Mouse (Mus musculus) B cell, adult 2 months (primary cell): ENCODE measurements around the gene Tefm.
A peak's percentile ranks its signal among the peaks of the same experiment; 100 is the strongest.
"Not testable (repeated sequence)": the region's sequence is repeated elsewhere in the genome, so short reads cannot be mapped to it uniquely, and the experiment has no call there.

Experiments used
- DNase-seq, 2 experiments: peaks; one replicate each; pipeline ENCODE4 v3.0.0; 2022

Gene Tefm

GRCm38 (mm10) chr11:80155961-80156360 is 14.0 kb upstream of the Tefm start:
- no peak for DNase-seq

- DNase-seq, result no peak
These were observed 13.6 kb upstream of the Tefm start for GRCm38 (mm10) chr11:80155541-80155940.

GRCm38 (mm10) chr11:80154501-80154900 is 12.5 kb upstream of the Tefm start:
- no peak for DNase-seq

GRCm38 (mm10) chr11:80153857-80154495 is 12.0 kb upstream of the Tefm start, which contains the start of gene Adap2:
Adap2 (plus strand) TSS chr11:80154105.
- peak; percentile 94 for DNase-seq

- no peak for DNase-seq
These were observed 10.4 kb upstream of the Tefm start for GRCm38 (mm10) chr11:80152376-80152775.

- no peak for DNase-seq
These were observed 9.6 kb upstream of the Tefm start for GRCm38 (mm10) chr11:80151541-80151940.

GRCm38 (mm10) chr11:80150566-80150965 is 8.6 kb upstream of the Tefm start:
- DNase-seq, result no peak

GRCm38 (mm10) chr11:80149412-80150023 is 7.5 kb upstream of the Tefm start:
- no peak for DNase-seq

- DNase-seq, result not testable (repeated sequence)
These were observed 7.0 kb upstream of the Tefm start for GRCm38 (mm10) chr11:80148974-80149373.

- no peak for DNase-seq
These were observed 6.3 kb upstream of the Tefm start for GRCm38 (mm10) chr11:80148313-80148712.

GRCm38 (mm10) chr11:80147748-80148147 is 5.8 kb upstream of the Tefm start:
- no peak for DNase-seq

GRCm38 (mm10) chr11:80145787-80146275 is 3.9 kb upstream of the Tefm start:
- DNase-seq, result peak; percentile 68 to 75

GRCm38 (mm10) chr11:80142872-80143271 is 897 bp upstream of the Tefm start:
- DNase-seq, result no peak

- no peak for DNase-seq
These were observed 4.2 kb downstream of the Tefm start for GRCm38 (mm10) chr11:80137773-80138172.

GRCm38 (mm10) chr11:80136786-80137185 is 5.2 kb downstream of the Tefm start:
- no peak for DNase-seq

GRCm38 (mm10) chr11:80135954-80136683 is 5.9 kb downstream of the Tefm start:
- no peak for DNase-seq

- no peak for DNase-seq
These were observed 7.2 kb downstream of the Tefm start for GRCm38 (mm10) chr11:80134744-80135143.

- DNase-seq, result no peak
These were observed 9.9 kb downstream of the Tefm start for GRCm38 (mm10) chr11:80132050-80132449.

- DNase-seq, result no peak
These were observed 25.6 kb downstream of the Tefm start for GRCm38 (mm10) chr11:80116411-80116810.

GRCm38 (mm10) chr11:80104407-80104806 is 37.6 kb downstream of the Tefm start:
- no peak for DNase-seq

- no peak for DNase-seq
These were observed 40.7 kb downstream of the Tefm start for GRCm38 (mm10) chr11:80101298-80101697.

GRCm38 (mm10) chr11:80098444-80099056 is 43.4 kb downstream of the Tefm start:
- DNase-seq, result no peak

GRCm38 (mm10) chr11:80090555-80091164 is 51.3 kb downstream of the Tefm start:
- no peak for DNase-seq
